Mouse (Mus musculus): ENCODE results near the gene Xylb. TPM values are rescaled to one million over a fixed set of nuclear protein-coding genes. Genes with fewer than 3 reads are reported as not detected.

Gene Xylb
- total RNA-seq, 1 experiment = 3.7 TPM

GRCm38 (mm10) chr9:119323260-119323645 lies 33.9 kb upstream of the Xylb start:
- no peak for TF ChIP-seq HCFC1 (IDR thresholded peaks at IDR 0.05; ENCODE audit: borderline replicate concordance, insufficient read depth, low read length)
- no peak for TF ChIP-seq ZNF384 (IDR thresholded peaks at IDR 0.05; ENCODE audit: low read depth, low read length)
- no peak for TF ChIP-seq ZC3H11A (IDR thresholded peaks at IDR 0.05; ENCODE audit: borderline replicate concordance, low read depth, low read length)
- no peak for TF ChIP-seq MAFK (IDR thresholded peaks at IDR 0.05; ENCODE audit: insufficient read depth, low read depth, low read length)
- TF ChIP-seq CHD2 (IDR thresholded peaks at IDR 0.05; ENCODE audit: low read depth, low read length) = no peak
- in situ Hi-C loops (cut with MboI; ENCODE audit: low sequenced_read_pairs in 2 of 2, unreplicated experiment in 2 of 2) = no loop called here
- H3K4me1 ChIP-seq (ENCODE audit: control insufficient read depth in 2 of 2, insufficient read depth in 2 of 2, low read length in 2 of 2, poor library complexity in 1 of 2) = peaks cover 4% of the 10 kb centered on the region in 2 experiments; a peak in 2 of 4 replicates

GRCm38 (mm10) chr9:119324130-119324529 lies 33.1 kb upstream of the Xylb start:
- Histone ChIP-seq H3K9me3 (ENCODE audit: control insufficient read depth, insufficient read depth, low read depth, low read length) (no peaks in the 10 kb centered on the region), H3K4me1 (ENCODE audit: control insufficient read depth in 2 of 2, insufficient read depth in 2 of 2, low read length in 2 of 2, poor library complexity in 1 of 2) (peaks cover 4% of the 10 kb centered on the region in 2 experiments; a peak in 1 of 4 replicates), H3K4me3 (ENCODE audit: insufficient read depth in 1 of 2, low read depth in 1 of 2, low read length in 2 of 2, poor library complexity in 1 of 2, severe bottlenecking in 1 of 2) (no peak overlapping the region), H3K27ac (ENCODE audit: insufficient read depth, low read depth, low read length, poor library complexity, severe bottlenecking) (no peak overlapping the region; the same call in 1 of the 2 replicates), H3K9ac (ENCODE audit: insufficient read depth, low read depth, low read length, poor library complexity, severe bottlenecking) (no peak overlapping the region), H3K36me3 (ENCODE audit: control insufficient read depth, insufficient read depth, low read length, poor library complexity, severe bottlenecking) (no peaks in the 10 kb centered on the region)
- in situ Hi-C loops (cut with MboI; ENCODE audit: low sequenced_read_pairs in 2 of 2, unreplicated experiment in 2 of 2) = no loop called here
- no peak for DNase-seq (ENCODE audit: low read depth, low spot score)
- TF ChIP-seq ZNF384 (IDR thresholded peaks at IDR 0.05; ENCODE audit: low read depth, low read length) (0 out of 2 replicates have a peak, but pooled peaks have one; percentile 46), HCFC1 (IDR thresholded peaks at IDR 0.05; ENCODE audit: borderline replicate concordance, insufficient read depth, low read length) (no peak)

More at GRCm38 (mm10) chr9:119323260-119323645, 33.9 kb upstream of the Xylb start:
- Histone ChIP-seq H3K9me3 (ENCODE audit: control insufficient read depth, insufficient read depth, low read depth, low read length) (no peaks in the 10 kb centered on the region), H3K4me3 (ENCODE audit: insufficient read depth in 1 of 2, low read depth in 1 of 2, low read length in 2 of 2, poor library complexity in 1 of 2, severe bottlenecking in 1 of 2) (peak overlapping the region; percentile 65 to 81), H3K27ac (ENCODE audit: insufficient read depth, low read depth, low read length, poor library complexity, severe bottlenecking) (peak overlapping the region; percentile 93), H3K9ac (ENCODE audit: insufficient read depth, low read depth, low read length, poor library complexity, severe bottlenecking) (peak overlapping the region; percentile 69), H3K36me3 (ENCODE audit: control insufficient read depth, insufficient read depth, low read length, poor library complexity, severe bottlenecking) (no peaks in the 10 kb centered on the region)
- DNase-seq (ENCODE audit: low read depth, low spot score) = no peak

DNA sequence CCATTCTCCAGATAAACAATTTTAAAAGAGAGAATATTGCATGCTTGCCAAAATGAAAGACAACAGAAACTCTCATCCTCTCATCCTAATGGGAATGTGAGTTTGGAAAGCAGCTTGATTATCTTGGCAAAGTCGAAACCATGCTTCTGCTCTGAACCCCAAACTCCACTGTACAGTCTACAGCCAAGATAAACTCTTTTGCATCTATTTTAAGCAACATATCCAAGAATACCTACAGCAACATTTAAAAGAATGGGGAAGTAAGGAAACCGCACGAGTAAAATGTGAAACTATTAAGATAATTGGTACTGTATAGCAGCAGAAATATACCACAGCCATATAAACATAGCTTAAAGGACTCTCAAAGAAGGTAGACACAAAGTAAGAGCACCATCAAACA lies 28.7 kb upstream of the Xylb start:
- in situ Hi-C loops (cut with MboI; ENCODE audit: low sequenced_read_pairs in 2 of 2, unreplicated experiment in 2 of 2) = no loop called here
- no peak for DNase-seq (ENCODE audit: low read depth, low spot score)
- no peaks in the 10 kb centered on the region for H3K9me3 ChIP-seq (ENCODE audit: control insufficient read depth, insufficient read depth, low read depth, low read length)
- no peak overlapping the region for H3K9ac ChIP-seq (ENCODE audit: insufficient read depth, low read depth, low read length, poor library complexity, severe bottlenecking)
- H3K4me3 ChIP-seq (ENCODE audit: insufficient read depth in 1 of 2, low read depth in 1 of 2, low read length in 2 of 2, poor library complexity in 1 of 2, severe bottlenecking in 1 of 2) = no peak overlapping the region
- H3K27ac ChIP-seq (ENCODE audit: insufficient read depth, low read depth, low read length, poor library complexity, severe bottlenecking) = no peak overlapping the region
- H3K36me3 ChIP-seq (ENCODE audit: control insufficient read depth, insufficient read depth, low read length, poor library complexity, severe bottlenecking) = no peaks in the 10 kb centered on the region
- 0 out of 4 replicates have a peak, but pooled peaks cover 0 to 2% of the 10 kb centered on the region in 2 experiments for H3K4me1 ChIP-seq (ENCODE audit: control insufficient read depth in 2 of 2, insufficient read depth in 2 of 2, low read length in 2 of 2, poor library complexity in 1 of 2)
- TF ChIP-seq MAFK (IDR thresholded peaks at IDR 0.05; ENCODE audit: insufficient read depth, low read depth, low read length) (no peak), ZNF384 (IDR thresholded peaks at IDR 0.05; ENCODE audit: low read depth, low read length) (no peak), CHD2 (IDR thresholded peaks at IDR 0.05; ENCODE audit: low read depth, low read length) (no peak), ZC3H11A (IDR thresholded peaks at IDR 0.05; ENCODE audit: borderline replicate concordance, low read depth, low read length) (no peak), HCFC1 (IDR thresholded peaks at IDR 0.05; ENCODE audit: borderline replicate concordance, insufficient read depth, low read length) (no peak)

- TF ChIP-seq ZNF384 (IDR thresholded peaks at IDR 0.05; ENCODE audit: low read depth, low read length) (no peak), CHD2 (IDR thresholded peaks at IDR 0.05; ENCODE audit: low read depth, low read length) (no peak), ZC3H11A (IDR thresholded peaks at IDR 0.05; ENCODE audit: borderline replicate concordance, low read depth, low read length) (no peak), MAFK (IDR thresholded peaks at IDR 0.05; ENCODE audit: insufficient read depth, low read depth, low read length) (no peak), HCFC1 (IDR thresholded peaks at IDR 0.05; ENCODE audit: borderline replicate concordance, insufficient read depth, low read length) (no peak)
- Histone ChIP-seq H3K4me3 (ENCODE audit: insufficient read depth in 1 of 2, low read depth in 1 of 2, low read length in 2 of 2, poor library complexity in 1 of 2, severe bottlenecking in 1 of 2) (no peak overlapping the region), H3K9me3 (ENCODE audit: control insufficient read depth, insufficient read depth, low read depth, low read length) (no peaks in the 10 kb centered on the region), H3K4me1 (ENCODE audit: control insufficient read depth in 2 of 2, insufficient read depth in 2 of 2, low read length in 2 of 2, poor library complexity in 1 of 2) (peaks cover 0 to 4% of the 10 kb centered on the region in 2 experiments; a peak in 1 of 4 replicates), H3K9ac (ENCODE audit: insufficient read depth, low read depth, low read length, poor library complexity, severe bottlenecking) (no peak overlapping the region), H3K36me3 (ENCODE audit: control insufficient read depth, insufficient read depth, low read length, poor library complexity, severe bottlenecking) (no peaks in the 10 kb centered on the region), H3K27ac (ENCODE audit: insufficient read depth, low read depth, low read length, poor library complexity, severe bottlenecking) (no peak overlapping the region)
- in situ Hi-C loops (cut with MboI; ENCODE audit: low sequenced_read_pairs in 2 of 2, unreplicated experiment in 2 of 2) = no loop called here
- DNase-seq (ENCODE audit: low read depth, low spot score) = no peak
These were observed 26.8 kb upstream of the Xylb start for GRCm38 (mm10) chr9:119330186-119330963.
